Mouse (Mus musculus) heart, postnatal 0 days (tissue): ENCODE results near the gene Dennd2c.

ENCODE experiments used
- CTCF ChIP-seq: IDR thresholded peaks from 2 replicates; pipeline ENCODE4 v1.5.1; 2016; ENCODE audit warnings: antibody characterized with exemption, control low read depth, low read depth
- EP300 ChIP-seq: IDR thresholded peaks from 2 replicates; pipeline ENCODE4 v1.6.1; 2016; ENCODE audit warnings: antibody characterized with exemption, low read depth

GRCm38 (mm10) chr3:103068971-103069370, 33.4 kb upstream of the Dennd2c start:
- TF ChIP-seq CTCF (no peak), EP300 (no peak)
